Mouse (Mus musculus): ENCODE results near the gene Mfsd6.
A peak's percentile ranks its signal among the peaks of the same experiment; 100 is the strongest.

Gene Mfsd6

GRCm38 (mm10) chr1:52727056-52727900 is at the start of gene Mfsd6:
Gene Mfsd6, minus strand, starts transcription at chr1:52727462.
- peak; percentile 69 for DNase-seq (ENCODE audit: low spot score)

- DNase-seq (ENCODE audit: low spot score), result no peak
Observed at GRCm38 (mm10) chr1:52765176-52766111, 38.2 kb upstream of the Mfsd6 start.

DNA sequence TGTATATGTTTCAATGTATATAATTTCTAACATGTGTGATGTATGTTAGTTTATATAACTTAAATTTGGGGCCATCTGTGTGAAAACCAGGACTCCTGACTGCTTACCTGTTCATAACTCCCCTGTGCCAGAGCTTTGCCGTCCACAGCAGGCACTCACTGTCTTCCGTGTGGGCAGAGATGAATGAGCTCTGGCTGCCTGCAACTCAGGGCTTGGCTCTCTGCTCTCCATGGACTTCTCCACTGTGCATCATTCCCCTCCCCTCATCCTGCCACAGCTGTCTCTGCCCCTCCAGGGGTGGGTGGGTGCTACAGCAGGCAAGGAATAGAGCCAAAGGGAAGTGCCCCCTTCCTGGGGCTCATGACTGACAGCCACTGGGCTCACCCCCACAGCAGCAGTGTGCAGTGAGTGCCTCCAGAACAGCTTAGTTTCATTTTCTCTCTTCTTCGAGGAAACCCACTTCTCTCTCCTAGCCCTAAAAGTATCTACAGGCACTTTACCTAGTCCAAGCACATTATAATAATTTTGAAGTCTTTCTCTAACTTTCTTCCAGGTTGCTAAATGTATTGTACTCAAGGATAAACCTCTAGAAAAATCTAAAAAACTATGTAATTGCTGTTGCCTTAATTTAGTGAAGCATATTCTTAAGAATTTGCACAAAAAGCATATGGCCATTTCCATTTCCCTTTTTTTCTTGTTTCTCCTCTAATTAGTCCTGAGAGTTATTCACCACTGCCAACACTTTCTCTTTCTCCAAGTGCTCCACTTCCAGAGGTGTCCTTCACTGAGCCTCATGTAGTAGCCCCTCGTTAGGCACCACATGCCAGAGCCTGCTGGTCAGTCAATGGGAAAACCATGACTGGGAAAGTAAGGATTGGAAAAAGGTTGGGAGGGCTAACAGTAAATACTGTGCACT is 36.9 kb upstream of the Mfsd6 start:
- DNase-seq (ENCODE audit: low spot score), result no peak

GRCm38 (mm10) chr1:52758174-52758573 is 30.9 kb upstream of the Mfsd6 start:
- DNase-seq (ENCODE audit: low spot score), result no peak

DNA sequence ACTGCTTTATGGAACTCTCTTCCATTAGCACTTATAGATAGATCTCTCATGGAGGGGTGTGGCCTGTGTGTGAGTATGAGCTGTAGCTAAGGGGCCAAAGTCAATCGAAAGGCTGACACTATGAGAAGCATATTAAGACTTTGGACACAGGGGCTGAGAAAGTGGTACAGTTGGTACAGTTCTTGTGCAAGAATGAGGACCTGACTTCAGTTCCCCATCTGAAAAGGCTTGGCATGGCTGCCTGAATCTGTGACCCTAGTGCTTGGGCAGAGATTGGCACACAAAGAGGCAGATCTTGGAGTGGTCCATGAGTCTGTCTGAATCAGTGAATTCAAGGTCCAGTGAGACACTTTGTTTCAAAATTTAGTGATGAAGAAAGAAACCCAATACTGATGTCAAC is 27.1 kb upstream of the Mfsd6 start:
- DNase-seq (ENCODE audit: low spot score), result no peak

DNA sequence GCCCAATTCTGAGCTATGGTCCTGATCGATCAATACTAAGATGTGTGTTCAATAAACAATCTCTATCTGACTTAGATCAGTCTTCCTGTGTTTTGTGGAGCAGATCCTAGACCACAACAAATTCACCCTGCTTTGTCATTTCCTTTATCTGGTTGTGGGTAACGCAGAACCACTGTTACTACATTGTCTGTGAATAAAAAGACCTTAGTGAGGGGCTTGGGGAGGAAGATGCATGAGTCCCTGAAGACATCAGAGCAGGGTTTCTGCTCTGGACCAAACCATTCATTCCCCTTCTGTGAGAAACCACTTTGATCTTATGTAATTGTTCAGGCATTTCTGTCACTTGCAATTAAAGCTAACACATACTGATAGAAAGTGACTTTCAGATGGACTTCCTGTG is 26.6 kb upstream of the Mfsd6 start:
- DNase-seq (ENCODE audit: low spot score), result no peak

GRCm38 (mm10) chr1:52752706-52753105 is 25.4 kb upstream of the Mfsd6 start:
- DNase-seq (ENCODE audit: low spot score), result no peak

DNA sequence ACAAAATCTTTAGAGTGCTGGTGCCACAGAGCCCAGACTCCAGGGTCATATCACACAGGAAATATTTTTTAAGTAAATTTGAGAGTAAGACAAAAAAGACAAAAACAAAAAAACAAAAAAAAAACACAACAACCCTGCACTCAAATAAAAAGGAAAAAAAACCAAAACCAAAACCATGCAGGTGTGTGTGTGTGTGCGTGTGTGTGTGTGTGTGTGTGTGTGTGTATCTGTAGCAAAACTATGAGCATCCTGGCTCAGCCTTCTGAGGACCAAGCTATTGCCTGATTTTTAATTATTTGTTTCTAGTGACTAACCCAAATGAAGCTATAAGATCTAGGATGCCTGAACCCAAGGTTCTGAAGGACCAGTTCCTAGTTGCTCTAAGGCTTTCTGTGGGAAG is 24.4 kb upstream of the Mfsd6 start:
- DNase-seq (ENCODE audit: low spot score), result no peak

DNA sequence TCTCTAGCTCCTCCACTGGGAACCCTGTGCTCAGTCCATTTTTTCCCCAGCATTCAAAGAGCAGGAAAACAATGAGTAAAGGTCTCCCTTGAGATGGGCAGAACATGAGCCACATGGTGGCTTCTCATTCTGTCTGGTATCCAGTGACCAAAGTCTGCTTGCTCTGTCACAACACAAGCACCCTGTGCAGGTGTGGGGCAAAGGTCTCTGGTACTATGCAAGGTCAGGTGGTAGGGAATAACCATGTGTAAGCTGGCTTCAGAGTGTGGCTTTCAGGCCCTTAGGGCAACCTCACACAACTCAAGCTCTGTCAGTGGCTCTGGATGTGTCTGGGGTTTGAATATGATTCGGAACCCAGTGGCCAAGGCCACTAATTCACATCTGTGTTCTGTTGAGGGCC is 22.7 kb upstream of the Mfsd6 start:
- no peak for DNase-seq (ENCODE audit: low spot score)

- peak; percentile 70 for DNase-seq (ENCODE audit: low spot score)
Observed at GRCm38 (mm10) chr1:52748260-52748659, 21.0 kb upstream of the Mfsd6 start.

- no peak for DNase-seq (ENCODE audit: low spot score)
Observed at GRCm38 (mm10) chr1:52742567-52742966, 15.3 kb upstream of the Mfsd6 start.

- no peak for DNase-seq (ENCODE audit: low spot score)
Observed at GRCm38 (mm10) chr1:52734208-52734607, 6.9 kb upstream of the Mfsd6 start.

GRCm38 (mm10) chr1:52730258-52730657 is 3.0 kb upstream of the Mfsd6 start:
- no peak for DNase-seq (ENCODE audit: low spot score)

GRCm38 (mm10) chr1:52728857-52729489 is 1.7 kb upstream of the Mfsd6 start:
- DNase-seq (ENCODE audit: low spot score), result no peak

DNA sequence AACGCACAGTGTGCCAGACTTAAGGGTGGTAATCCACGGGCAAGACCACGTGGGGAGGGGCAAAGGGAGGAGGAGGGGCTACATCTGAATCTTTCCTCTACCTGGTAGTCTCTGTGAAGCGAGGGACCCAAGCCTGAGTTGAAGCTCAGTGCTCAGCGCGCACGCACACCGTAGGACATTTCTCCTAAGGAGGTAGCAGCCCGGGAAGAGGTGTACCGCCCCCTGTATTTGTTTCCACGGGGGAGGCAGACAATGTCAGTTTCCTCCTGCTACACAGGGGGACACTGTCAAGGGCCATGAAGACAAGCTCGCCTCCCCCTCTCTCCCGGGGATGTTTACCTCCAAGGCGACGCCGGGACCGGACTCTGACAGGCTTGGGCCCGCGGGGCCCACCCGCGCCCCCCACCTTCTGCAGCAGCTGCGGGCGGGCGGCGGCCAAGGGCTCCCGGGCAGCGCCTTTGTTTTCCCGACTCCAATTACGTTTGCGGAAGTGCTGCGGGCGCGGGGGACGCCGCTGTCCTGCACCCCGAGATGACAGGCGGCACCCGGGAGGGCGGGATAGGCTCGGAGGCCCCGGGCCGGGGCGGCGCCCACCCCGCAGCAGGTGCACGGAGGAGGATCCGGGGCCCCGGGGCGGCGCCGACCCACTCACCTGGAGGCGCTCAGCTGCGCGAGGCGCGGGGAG is 749 bp downstream of the Mfsd6 start:
- peak; percentile 53 for DNase-seq (ENCODE audit: low spot score)

GRCm38 (mm10) chr1:52722586-52722985 is 4.7 kb downstream of the Mfsd6 start:
- DNase-seq (ENCODE audit: low spot score), result peak; percentile 53

DNA sequence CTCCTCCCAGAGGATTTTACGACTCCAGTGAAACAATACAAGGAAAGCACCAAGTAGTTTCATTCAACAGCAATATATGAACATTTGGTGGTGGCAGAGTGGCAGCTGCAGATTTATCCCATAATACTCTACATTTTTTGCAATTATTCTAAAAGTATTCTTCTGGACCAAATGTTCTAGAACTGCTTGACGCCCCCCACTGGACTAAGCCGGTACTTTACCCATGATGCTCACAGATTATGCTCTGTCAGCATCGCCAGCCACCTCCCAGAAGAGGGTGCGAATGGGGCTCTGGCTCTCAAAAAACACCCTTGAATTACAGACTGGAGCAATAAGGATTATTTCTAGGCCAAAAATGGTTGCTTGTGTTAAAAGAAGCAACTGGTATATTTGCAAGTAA is 8.2 kb downstream of the Mfsd6 start:
- no peak for DNase-seq (ENCODE audit: low spot score)

- no peak for DNase-seq (ENCODE audit: low spot score)
Observed at GRCm38 (mm10) chr1:52718068-52718748, 9.1 kb downstream of the Mfsd6 start.

DNA sequence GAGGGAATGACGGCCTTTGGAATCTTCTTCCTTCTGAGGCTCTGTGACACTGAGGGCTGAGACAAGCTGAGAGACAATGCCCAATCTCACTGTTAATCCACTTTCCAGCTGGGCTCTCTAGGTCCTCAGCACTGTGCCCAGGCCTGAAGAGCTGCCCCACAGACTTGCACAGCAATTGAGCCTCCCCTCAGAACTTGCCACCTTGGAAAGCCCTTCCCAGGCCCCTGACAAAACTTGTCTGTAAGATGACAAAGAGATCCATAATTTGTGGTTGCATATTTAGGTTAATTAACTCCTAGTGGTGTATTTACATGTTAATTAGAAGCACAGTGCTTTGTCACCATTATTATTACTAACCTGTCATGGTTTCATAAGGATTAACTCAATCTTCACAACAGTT is 12.8 kb downstream of the Mfsd6 start:
- DNase-seq (ENCODE audit: low spot score), result no peak

- DNase-seq (ENCODE audit: low spot score), result no peak
Observed at GRCm38 (mm10) chr1:52714021-52714420, 13.2 kb downstream of the Mfsd6 start.

Data from urinary bladder, postnatal 14 days (tissue).